Comparison of ENCODE assay signal across 27 mouse cellular contexts in the genomic region with DNA sequence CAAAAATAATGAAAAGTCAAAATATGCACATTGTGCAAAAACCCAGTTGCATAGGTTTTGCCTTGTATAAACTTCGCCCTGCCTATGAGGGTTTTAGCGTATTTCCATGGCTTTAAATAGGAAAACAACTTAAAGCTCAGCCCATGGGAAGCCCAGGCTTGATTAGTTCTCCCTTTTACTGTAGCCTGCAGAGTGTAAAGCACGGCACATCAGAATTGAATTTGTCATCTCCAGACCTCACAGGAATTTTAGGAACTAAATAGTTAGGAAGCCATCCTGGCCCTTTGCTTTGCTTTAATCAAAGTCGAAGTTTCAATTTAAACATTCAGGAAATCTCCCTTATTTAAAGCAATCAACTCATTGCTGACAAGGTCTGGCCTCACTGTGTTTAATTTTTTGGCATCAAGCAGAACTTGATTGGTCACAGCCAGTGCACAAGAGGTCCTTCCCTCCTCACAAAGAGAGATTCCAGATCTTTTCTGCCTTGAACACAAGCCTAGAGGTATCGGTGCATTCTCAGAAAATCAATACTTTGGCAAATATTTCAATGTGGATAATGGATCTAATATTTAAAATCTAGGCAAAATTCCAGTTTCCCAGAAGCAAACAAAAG.
"Had no signal": no experiment of that assay in that cellular context is flagged by ENCODE, and none has a peak within 500 bp of the region (broad histone marks: within the 10 kb centered on the region; RNA-seq: fewer than 3 reads in every experiment).

No protein-coding gene starts in this region.

- H3K9me3 ChIP-seq: heart, embryonic 10.5 days; heart, embryonic 12.5 days; hindbrain, embryonic 10.5 days; hindbrain, embryonic 12.5 days; intestine, embryonic 15.5 days; limb, embryonic 10.5 days; limb, embryonic 12.5 days; liver, embryonic 13.5 days; liver, embryonic 15.5 days had no signal

- H3K9ac ChIP-seq: heart, embryonic 12.5 days; hindbrain, embryonic 12.5 days; hindbrain, embryonic 14.5 days; intestine, embryonic 15.5 days; limb, embryonic 12.5 days; liver, embryonic 13.5 days; liver, embryonic 15.5 days had no signal

- H3K4me2 ChIP-seq: heart, embryonic 12.5 days; hindbrain, embryonic 12.5 days; hindbrain, embryonic 14.5 days; intestine, embryonic 15.5 days; limb, embryonic 12.5 days; liver, embryonic 11.5 days; liver, embryonic 13.5 days; liver, embryonic 15.5 days had no signal

- H3K27me3 ChIP-seq: heart, embryonic 12.5 days; hindbrain, embryonic 12.5 days; intestine, embryonic 15.5 days; limb, embryonic 12.5 days; liver, embryonic 13.5 days; liver, embryonic 15.5 days had no signal

- H3K4me3 ChIP-seq: heart, embryonic 10.5 days; heart, embryonic 12.5 days; hindbrain, embryonic 10.5 days; hindbrain, embryonic 12.5 days; intestine, embryonic 15.5 days; layer of hippocampus, adult 2 months; left cerebral cortex, adult 2 months; limb, embryonic 10.5 days; limb, embryonic 12.5 days; liver, embryonic 13.5 days; liver, embryonic 15.5 days had no signal

- H3K36me3 ChIP-seq: heart, embryonic 10.5 days; heart, embryonic 12.5 days; hindbrain, embryonic 10.5 days; hindbrain, embryonic 12.5 days; intestine, embryonic 15.5 days; limb, embryonic 10.5 days; limb, embryonic 12.5 days; liver, embryonic 13.5 days; liver, embryonic 15.5 days had no signal

- DNase-seq: gastrocnemius, postnatal 14 days; gastrocnemius, postnatal 36 days; heart, adult 18-20 months; heart, postnatal 10 days; heart, postnatal 4 days; kidney, adult 18-20 months; kidney, adult 8-10 months; kidney, postnatal 10 days; kidney, postnatal 25 days; kidney, postnatal 4 days; liver; liver, embryonic 13.5 days had no signal

- H3K4me1 ChIP-seq: heart, embryonic 10.5 days; heart, embryonic 12.5 days; hindbrain, embryonic 10.5 days; hindbrain, embryonic 12.5 days; intestine, embryonic 15.5 days; limb, embryonic 10.5 days; limb, embryonic 12.5 days; liver, embryonic 13.5 days; liver, embryonic 15.5 days had no signal

- ATAC-seq: hindbrain, embryonic 16.5 days; inflammation-experienced regulatory T-cells, adult 6 months; intestine, embryonic 15.5 days; intestine, postnatal 0 days had no signal

- H3K27ac ChIP-seq: heart, embryonic 10.5 days; hindbrain, embryonic 10.5 days; hindbrain, embryonic 12.5 days; hindbrain, embryonic 14.5 days; intestine, embryonic 15.5 days; layer of hippocampus, adult 2 months; left cerebral cortex, adult 2 months; limb, embryonic 10.5 days; limb, embryonic 12.5 days; liver, embryonic 13.5 days; liver, embryonic 15.5 days had no signal
